Mouse (Mus musculus) neural tube, embryonic 13.5 days (tissue): ENCODE results near the gene Wwox. TPM values are rescaled to one million over a fixed set of nuclear protein-coding genes. Genes with fewer than 3 reads are reported as not detected.
"Not testable (repeated sequence)": the region's sequence is repeated elsewhere in the genome, so short reads cannot be mapped to it uniquely, and the experiment has no call there.

Experiments used
- ATAC-seq: fragments of 200-750 bp; cut with Nextera tagmentation; 2 replicates; pipeline ENCODE4 v1.8.0; 2017; ENCODE audit warnings: low read depth, mild to moderate bottlenecking, moderate TSS enrichment, moderate library complexity
- H3K27ac ChIP-seq: fragments of 300-500 bp; sonication (generic); replicated peaks from 2 replicates; pipeline ENCODE4 v1.5.1; 2015; ENCODE audit warnings: moderate library complexity, mild to moderate bottlenecking, inconsistent platforms
- H3K27me3 ChIP-seq: fragments of 300-500 bp; sonication (generic); 2 replicates; pipeline ENCODE4 v1.6.1; 2015; ENCODE audit warnings: mild to moderate bottlenecking, inconsistent platforms
- H3K36me3 ChIP-seq: fragments of 300-500 bp; sonication (generic); 2 replicates; pipeline ENCODE4 v1.6.1; 2015; ENCODE audit warnings: mild to moderate bottlenecking, inconsistent platforms
- H3K4me1 ChIP-seq: fragments of 300-500 bp; sonication (generic); replicated peaks from 2 replicates; pipeline ENCODE4 v1.6.1; 2015; ENCODE audit warnings: inconsistent platforms
- H3K4me2 ChIP-seq: fragments of 300-500 bp; sonication (generic); 2 replicates; pipeline ENCODE4 v1.6.1; 2015; ENCODE audit warnings: inconsistent platforms, mild to moderate bottlenecking, moderate library complexity
- H3K4me3 ChIP-seq: fragments of 300-500 bp; sonication (generic); 2 replicates; pipeline ENCODE4 v1.5.1; 2015; ENCODE audit warnings: mild to moderate bottlenecking, inconsistent platforms
- H3K9ac ChIP-seq: fragments of 300-500 bp; sonication (generic); 2 replicates; pipeline ENCODE4 v1.6.1; 2015; ENCODE audit warnings: moderate library complexity, mild to moderate bottlenecking, inconsistent platforms
- H3K9me3 ChIP-seq: fragments of 300-500 bp; sonication (generic); 2 replicates; pipeline ENCODE4 v1.6.1; 2016; ENCODE audit warnings: inconsistent platforms
- WGBS: fragments of 180-500 bp; shearing (Covaris S2); methylation state at CpG from one replicate; pipeline ENCODE4 v1.1.7; 2015; 5-methylcytosine and 5-hydroxymethylcytosine counted together
- polyA plus RNA-seq: library from polyadenylated mRNA; unstranded; fragments of >200 nt; fragmentation: Nextera tagmentation; extraction: Ambion mirVana; gene quantifications from 2 replicates; pipeline ENCODE4 v1.2.1, GENCODE M21; 2015

Gene Wwox
- polyA plus RNA-seq, 1 experiment from 2014 or later = 12.8 TPM

GRCm38 (mm10) chr8:114806826-114807420, 367.5 kb downstream of the Wwox start:
- H3K4me2 ChIP-seq = no peak overlapping the region
- no peaks in the 10 kb centered on the region for H3K9me3 ChIP-seq
- no peak overlapping the region for H3K9ac ChIP-seq
- H3K4me1 ChIP-seq = peaks cover 11% of the 10 kb centered on the region; the same call in 1 of the 2 replicates
- WGBS = 79% methylated on average over 9 of the region's 9 CpGs
- H3K27ac ChIP-seq = no peak overlapping the region
- no peaks in the 10 kb centered on the region for H3K36me3 ChIP-seq
- H3K27me3 ChIP-seq = no peaks in the 10 kb centered on the region
- ATAC-seq = no peak
- H3K4me3 ChIP-seq = no peak overlapping the region

- 33% methylated on average over 22 of the region's 22 CpGs for WGBS
- ATAC-seq = peak; percentile 63
- no peak overlapping the region for H3K27ac ChIP-seq
These were observed 368.4 kb downstream of the Wwox start for GRCm38 (mm10) chr8:114807676-114808426.

GRCm38 (mm10) chr8:114810470-114810869, 371.0 kb downstream of the Wwox start:
- H3K27me3 ChIP-seq = no peaks in the 10 kb centered on the region; the same call in 1 of the 2 replicates
- 91% methylated on average over 5 of the region's 5 CpGs for WGBS
- ATAC-seq = no peak
- H3K4me3 ChIP-seq = no peak overlapping the region
- H3K9ac ChIP-seq = no peak overlapping the region
- H3K27ac ChIP-seq = no peak overlapping the region
- H3K9me3 ChIP-seq = no peaks in the 10 kb centered on the region
- H3K36me3 ChIP-seq = no peaks in the 10 kb centered on the region
- peaks cover 18% of the 10 kb centered on the region; the same call in 1 of the 2 replicates for H3K4me1 ChIP-seq
- H3K4me2 ChIP-seq = no peak overlapping the region

More at GRCm38 (mm10) chr8:114807676-114808426, 368.4 kb downstream of the Wwox start:
- H3K9ac ChIP-seq = no peak overlapping the region
- H3K4me2 ChIP-seq = peak overlapping the region; percentile 27
- peaks cover 11% of the 10 kb centered on the region; the same call in 1 of the 2 replicates for H3K4me1 ChIP-seq
- no peak overlapping the region for H3K4me3 ChIP-seq
- no peaks in the 10 kb centered on the region for H3K9me3 ChIP-seq
- no peaks in the 10 kb centered on the region for H3K36me3 ChIP-seq
- no peaks in the 10 kb centered on the region for H3K27me3 ChIP-seq

- Histone ChIP-seq H3K4me1 (0 out of 2 replicates have a peak, but pooled peaks cover 7% of the 10 kb centered on the region), H3K36me3 (no peaks in the 10 kb centered on the region), H3K9ac (no peak overlapping the region), H3K9me3 (no peaks in the 10 kb centered on the region), H3K27ac (no peak overlapping the region), H3K27me3 (no peaks in the 10 kb centered on the region; the same call in 1 of the 2 replicates), H3K4me2 (no peak overlapping the region), H3K4me3 (no peak overlapping the region)
- no peak for ATAC-seq
- WGBS = 80% methylated on average over 10 of the region's 10 CpGs
These were observed 374.4 kb downstream of the Wwox start for GRCm38 (mm10) chr8:114813830-114814229.

GRCm38 (mm10) chr8:114814769-114815736, 375.6 kb downstream of the Wwox start:
- Histone ChIP-seq H3K4me1 (0 out of 2 replicates have a peak, but pooled peaks cover 7% of the 10 kb centered on the region), H3K27ac (no peak overlapping the region), H3K36me3 (no peaks in the 10 kb centered on the region), H3K9ac (no peak overlapping the region), H3K27me3 (no peaks in the 10 kb centered on the region; the same call in 1 of the 2 replicates), H3K4me2 (no peak overlapping the region), H3K9me3 (no peaks in the 10 kb centered on the region), H3K4me3 (no peak overlapping the region)
- 81% methylated on average over 10 of the region's 10 CpGs for WGBS
- no peak for ATAC-seq

- no peak overlapping the region for H3K4me3 ChIP-seq
These were observed 376.9 kb downstream of the Wwox start for GRCm38 (mm10) chr8:114816343-114816742.

GRCm38 (mm10) chr8:114816949-114817348, 377.5 kb downstream of the Wwox start:
- no peak overlapping the region for H3K4me3 ChIP-seq
- 32% methylated on average over 4 of the region's 4 CpGs for WGBS
- H3K27ac ChIP-seq = no peak overlapping the region
- H3K9ac ChIP-seq = no peak overlapping the region
- no peak overlapping the region for H3K4me2 ChIP-seq
- H3K27me3 ChIP-seq = no peaks in the 10 kb centered on the region; the same call in 1 of the 2 replicates
- no peak for ATAC-seq
- no peaks in the 10 kb centered on the region for H3K9me3 ChIP-seq
- no peaks in the 10 kb centered on the region for H3K36me3 ChIP-seq
- H3K4me1 ChIP-seq = 0 out of 2 replicates have a peak, but pooled peaks cover 7% of the 10 kb centered on the region

More at GRCm38 (mm10) chr8:114816343-114816742, 376.9 kb downstream of the Wwox start:
- H3K27ac ChIP-seq = no peak overlapping the region
- ATAC-seq = no peak
- 0 out of 2 replicates have a peak, but pooled peaks cover 7% of the 10 kb centered on the region for H3K4me1 ChIP-seq
- no peak overlapping the region for H3K4me2 ChIP-seq
- H3K9ac ChIP-seq = no peak overlapping the region
- H3K9me3 ChIP-seq = no peaks in the 10 kb centered on the region
- H3K27me3 ChIP-seq = no peaks in the 10 kb centered on the region; the same call in 1 of the 2 replicates
- 78% methylated on average over 12 of the region's 12 CpGs for WGBS
- H3K36me3 ChIP-seq = no peaks in the 10 kb centered on the region

- H3K27ac ChIP-seq = no peak overlapping the region
- no peak for ATAC-seq
- no peaks in the 10 kb centered on the region for H3K27me3 ChIP-seq
- no peaks in the 10 kb centered on the region for H3K36me3 ChIP-seq
- H3K4me1 ChIP-seq = no peaks in the 10 kb centered on the region
- no peaks in the 10 kb centered on the region for H3K9me3 ChIP-seq
- 83% methylated on average over 8 of the region's 8 CpGs for WGBS
- no peak overlapping the region for H3K4me3 ChIP-seq
- H3K9ac ChIP-seq = no peak overlapping the region
- H3K4me2 ChIP-seq = no peak overlapping the region
These were observed 382.1 kb downstream of the Wwox start for GRCm38 (mm10) chr8:114821543-114821942.

- Histone ChIP-seq H3K27me3 (no peaks in the 10 kb centered on the region), H3K4me3 (no peak overlapping the region), H3K36me3 (no peaks in the 10 kb centered on the region), H3K4me1 (no peaks in the 10 kb centered on the region), H3K4me2 (no peak overlapping the region), H3K27ac (no peak overlapping the region), H3K9ac (no peak overlapping the region), H3K9me3 (no peaks in the 10 kb centered on the region)
- ATAC-seq = no peak
- WGBS = 89% methylated on average over 8 of the region's 8 CpGs
These were observed 386.0 kb downstream of the Wwox start for GRCm38 (mm10) chr8:114825460-114825859.

- ATAC-seq = no peak
- Histone ChIP-seq H3K9ac (no peak overlapping the region), H3K36me3 (no peaks in the 10 kb centered on the region), H3K27me3 (no peaks in the 10 kb centered on the region), H3K4me3 (no peak overlapping the region), H3K9me3 (no peaks in the 10 kb centered on the region), H3K4me1 (peaks cover 7% of the 10 kb centered on the region), H3K4me2 (no peak overlapping the region), H3K27ac (no peak overlapping the region)
- WGBS = 89% methylated on average over 5 of the region's 5 CpGs
These were observed 387.5 kb downstream of the Wwox start for GRCm38 (mm10) chr8:114826991-114827390.

- H3K4me1 ChIP-seq = peaks cover 14% of the 10 kb centered on the region
- H3K36me3 ChIP-seq, H3K27ac ChIP-seq, H3K27me3 ChIP-seq, H3K4me2 ChIP-seq, H3K9me3 ChIP-seq, H3K9ac ChIP-seq, ATAC-seq, H3K4me3 ChIP-seq: not testable (repeated sequence)
- 75% methylated on average over 1 of the region's 1 CpGs for WGBS
These were observed 388.4 kb downstream of the Wwox start for GRCm38 (mm10) chr8:114827810-114828209.
